Mouse (Mus musculus) G1E (cell line): ENCODE measurements around the gene Gm28038. TPM values are rescaled to one million over a fixed set of nuclear protein-coding genes. Genes with fewer than 3 reads are reported as not detected.

ENCODE experiments used
- ATAC-seq: 2 replicates; pipeline ENCODE4 v1.8.0; 2016; ENCODE audit warnings: mild to moderate bottlenecking; ENCODE audit not compliant: insufficient number of reproducible peaks, poor library complexity, low FRiP score, severe bottlenecking; ENCODE audit errors: extremely low read depth
- DNase-seq: peaks from one replicate; pipeline ENCODE4 v3.0.0; 2012; ENCODE audit warnings: low spot score
- H3K27me3 ChIP-seq: 2 replicates; pipeline ENCODE4 v1.6.1; 2012; ENCODE audit warnings: mild to moderate bottlenecking, low read length, inconsistent platforms; ENCODE audit not compliant: insufficient read depth
- H3K36me3 ChIP-seq: replicated peaks from 2 replicates; pipeline ENCODE3; 2012; ENCODE audit warnings: mild to moderate bottlenecking, inconsistent platforms
- H3K4me1 ChIP-seq: 2 replicates; pipeline ENCODE4 v1.6.1; 2012; ENCODE audit warnings: low read depth, low read length, inconsistent platforms, mixed read lengths; ENCODE audit not compliant: insufficient read depth
- H3K4me3 ChIP-seq: 2 replicates; pipeline ENCODE4 v1.5.1; 2012; ENCODE audit warnings: low read depth, mild to moderate bottlenecking, inconsistent platforms, low read length, moderate library complexity, mixed read lengths
- H3K9me3 ChIP-seq: replicated peaks from 2 replicates; pipeline ENCODE4 v1.6.1; 2012; ENCODE audit warnings: inconsistent platforms
- CTCF ChIP-seq: IDR thresholded peaks from 2 replicates; pipeline ENCODE4 v1.5.1; 2012; ENCODE audit warnings: low read depth, low read length, inconsistent platforms, mixed read lengths
- GATA1 ChIP-seq: IDR thresholded peaks from 2 replicates; pipeline ENCODE4 v1.6.1; 2012; ENCODE audit warnings: borderline replicate concordance, low read length, inconsistent platforms, mixed read lengths
- GATA2 ChIP-seq: IDR thresholded peaks from 2 replicates; pipeline ENCODE4 v1.6.1; 2012; ENCODE audit warnings: low read depth, low read length, inconsistent platforms, borderline replicate concordance
- POLR2AphosphoS5 ChIP-seq: IDR thresholded peaks from 2 replicates; pipeline ENCODE4 v1.6.1; 2012; ENCODE audit warnings: low read depth, low read length, inconsistent platforms; ENCODE audit not compliant: insufficient replicate concordance
- TAL1 ChIP-seq: conservative IDR thresholded peaks from 2 replicates; pipeline ENCODE4 v1.6.1; 2012; ENCODE audit warnings: low read depth, low read length, inconsistent platforms, mixed read lengths
- polyA plus RNA-seq: library from polyadenylated mRNA; stranded (reverse); fragments of >175 nt; gene quantifications from 2 replicates; pipeline ENCODE4 v1.2.3, GENCODE M21; 2012
- total RNA-seq, 2 experiments: library from RNA; stranded (forward) in 1 of 2; stranded (reverse) in 1 of 2; fragments of 200-1000 nt in 1 of 2; fragments of >200 nt in 1 of 2; fragmentation: Nextera tagmentation in 1 of 2; gene quantifications; 2 replicates each; pipeline ENCODE4 v1.2.3; 2014 to 2017

Gene Gm28038
- total and polyA plus RNA-seq, 3 experiments: not detected

GRCm38 (mm10) chr2:30270134-30270533 is 10.7 kb upstream of the Gm28038 start:
- Histone ChIP-seq H3K9me3 (no peaks in the 10 kb centered on the region), H3K36me3 (peaks cover 8% of the 10 kb centered on the region), H3K4me1 (peaks cover 47% of the 10 kb centered on the region), H3K27me3 (0 out of 2 replicates have a peak, but pooled peaks cover 2% of the 10 kb centered on the region), H3K4me3 (no peak overlapping the region)
- ATAC-seq (peak; percentile 45), DNase-seq (peak; percentile 54)
- TF ChIP-seq CTCF (peak; percentile 90), GATA2 (no peak)

GRCm38 (mm10) chr2:30281651-30282050 is 808 bp downstream of the Gm28038 start:
- no peak for TF ChIP-seq GATA1
- no peak for TF ChIP-seq CTCF
- TF ChIP-seq POLR2AphosphoS5: no peak
- no peak for TF ChIP-seq TAL1
- no peak for TF ChIP-seq GATA2
- Histone ChIP-seq H3K9me3 (no peaks in the 10 kb centered on the region), H3K4me3 (no peak overlapping the region)

GRCm38 (mm10) chr2:30283193-30283592 is 2.4 kb downstream of the Gm28038 start:
- Histone ChIP-seq H3K4me3 (no peak overlapping the region), H3K4me1 (peaks cover 29% of the 10 kb centered on the region), H3K9me3 (no peaks in the 10 kb centered on the region), H3K36me3 (peaks cover 44% of the 10 kb centered on the region), H3K27me3 (no peaks in the 10 kb centered on the region)
- TF ChIP-seq GATA2 (no peak), GATA1 (no peak), CTCF (no peak), POLR2AphosphoS5 (no peak), TAL1 (no peak)
- ATAC-seq (no peak), DNase-seq (no peak)

More at GRCm38 (mm10) chr2:30281651-30282050, 808 bp downstream of the Gm28038 start:
- Histone ChIP-seq H3K36me3 (peaks cover 44% of the 10 kb centered on the region), H3K27me3 (peaks cover 2% of the 10 kb centered on the region; the same call in 1 of the 2 replicates), H3K4me1 (peaks cover 17% of the 10 kb centered on the region)
- ATAC-seq (no peak), DNase-seq (no peak)

DNA sequence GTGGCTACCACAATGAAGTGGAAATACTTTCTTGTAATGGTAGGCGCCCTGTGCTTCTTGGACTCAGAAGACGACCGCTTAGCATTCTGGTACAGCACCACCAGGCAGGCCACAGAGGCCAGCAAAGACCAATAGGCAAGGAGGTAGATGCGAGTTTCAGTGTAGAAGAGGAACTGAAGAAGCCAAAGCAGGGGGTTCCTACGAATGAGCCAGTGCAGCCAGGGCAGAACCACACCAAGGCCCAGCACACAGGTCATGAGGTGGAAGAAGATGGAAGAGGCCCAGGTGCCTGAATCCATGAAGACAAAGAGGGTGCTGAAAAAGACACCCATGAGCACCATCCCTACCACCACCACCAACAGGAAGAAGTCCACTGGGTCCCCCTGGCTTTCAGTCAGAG is 4.2 kb downstream of the Gm28038 start:
- Histone ChIP-seq H3K4me3 (peak overlapping the region; percentile 80; the same call in 1 of the 2 replicates), H3K27me3 (no peaks in the 10 kb centered on the region), H3K9me3 (no peaks in the 10 kb centered on the region), H3K4me1 (peaks cover 34% of the 10 kb centered on the region), H3K36me3 (peaks cover 54% of the 10 kb centered on the region)
- no peak for ATAC-seq
- no peak for DNase-seq
- TF ChIP-seq POLR2AphosphoS5: no peak
- no peak for TF ChIP-seq TAL1
- no peak for TF ChIP-seq GATA2
- no peak for TF ChIP-seq GATA1
- no peak for TF ChIP-seq CTCF

GRCm38 (mm10) chr2:30285416-30286181 is 4.8 kb downstream of the Gm28038 start:
- ATAC-seq: no peak
- peaks cover 56% of the 10 kb centered on the region for H3K36me3 ChIP-seq
- no peak for DNase-seq
- H3K4me3 ChIP-seq: peak overlapping the region; percentile 80
- no peaks in the 10 kb centered on the region for H3K9me3 ChIP-seq
- no peaks in the 10 kb centered on the region for H3K27me3 ChIP-seq
- no peak for TF ChIP-seq TAL1
- TF ChIP-seq GATA2: no peak
- TF ChIP-seq CTCF: no peak
- TF ChIP-seq POLR2AphosphoS5: no peak
- TF ChIP-seq GATA1: no peak
- H3K4me1 ChIP-seq: peaks cover 38% of the 10 kb centered on the region

- Histone ChIP-seq H3K36me3 (peaks cover 59% of the 10 kb centered on the region), H3K4me3 (peak within 1 kb of the TSS; percentile 80), H3K27me3 (no peaks in the 10 kb centered on the region), H3K4me1 (peaks cover 41% of the 10 kb centered on the region), H3K9me3 (no peaks in the 10 kb centered on the region)
- no peak for TF ChIP-seq CTCF
- TF ChIP-seq GATA2: no peak
- no peak for TF ChIP-seq POLR2AphosphoS5
- no peak for TF ChIP-seq GATA1
- TF ChIP-seq TAL1: no peak
- DNase-seq: peak; percentile 85
- ATAC-seq: peak; percentile 82
Measured at GRCm38 (mm10) chr2:30286192-30287026, 5.6 kb downstream of the Gm28038 start, which contains the start of the genes Dolk and Nup188. TSS of gene Dolk (minus strand) at chr2:30286334. TSS of gene Nup188 (plus strand) at chr2:30286397.
